Comparison of ENCODE assay signal across 7 mouse cellular contexts in genomic region chr12:109459481-109460401, GRCm38 (mm10). TPM values are rescaled to one million over a fixed set of nuclear protein-coding genes. Genes with fewer than 3 reads are reported as not detected.
DNase-seq lines count a peak whose midpoint lies in the region; ATAC-seq lines count a peak whose summit lies in the region.

No protein-coding gene starts in this region.

- no peaks in the 10 kb centered on the region for H3K9me3 ChIP-seq in hindbrain, embryonic 12.5 days (replicated peaks)
- no peaks in the 10 kb centered on the region for H3K9me3 ChIP-seq in midbrain, embryonic 14.5 days (ENCODE audit: control insufficient read depth, low read length)

- 0 out of 2 replicates have a peak overlapping the region, but pooled peaks have one; percentile 23 for H3K27ac ChIP-seq in hindbrain, embryonic 12.5 days
- no peak overlapping the region for H3K27ac ChIP-seq in midbrain, embryonic 14.5 days (replicated peaks; ENCODE audit: low read depth, low read length)

- peaks cover 63% of the 10 kb centered on the region for H3K27me3 ChIP-seq in hindbrain, embryonic 12.5 days
- H3K27me3 ChIP-seq in midbrain, embryonic 14.5 days (ENCODE audit: control insufficient read depth, insufficient read depth, low read length) = peaks cover 33% of the 10 kb centered on the region

- peak overlapping the region; percentile 32 for H3K4me2 ChIP-seq in hindbrain, embryonic 12.5 days (replicated peaks)
- H3K4me2 ChIP-seq in midbrain, embryonic 14.5 days (ENCODE audit: low read length) = peak overlapping the region; percentile 45

- peaks cover 52% of the 10 kb centered on the region for H3K4me1 ChIP-seq in hindbrain, embryonic 12.5 days
- H3K4me1 ChIP-seq in midbrain, embryonic 14.5 days (ENCODE audit: control insufficient read depth, insufficient read depth, low read length) = peaks cover 33% of the 10 kb centered on the region

- 0 out of 2 replicates have a peak overlapping the region, but pooled peaks have one; percentile 1 for H3K9ac ChIP-seq in hindbrain, embryonic 12.5 days
- no peak overlapping the region; the same call in 1 of the 2 replicates for H3K9ac ChIP-seq in midbrain, embryonic 14.5 days (replicated peaks; ENCODE audit: low read length)

- no peaks in the 10 kb centered on the region for H3K36me3 ChIP-seq in hindbrain, embryonic 12.5 days
- no peaks in the 10 kb centered on the region for H3K36me3 ChIP-seq in midbrain, embryonic 14.5 days (ENCODE audit: control insufficient read depth, insufficient read depth, low read length)

- DNase-seq in retina, postnatal 1 day = peak; percentile 44
- no peak for DNase-seq in retina, embryonic 14.5 days (ENCODE audit: low spot score)
- DNase-seq in midbrain, embryonic 14.5 days = no peak
- DNase-seq in cerebellum, adult 8-10 months = no peak
- DNase-seq in left cerebral cortex, adult 11 months (ENCODE audit: low spot score) = no peak

- ATAC-seq in hindbrain, embryonic 12.5 days (ENCODE audit: low FRiP score) = no peak
- ATAC-seq in midbrain, embryonic 14.5 days (ENCODE audit: low FRiP score, low TSS enrichment) = no peak
- ATAC-seq in frontal cortex, adult (ENCODE audit: low TSS enrichment) = no peak

- WGBS in hindbrain, embryonic 12.5 days = 26% methylated on average over 49 of the region's 49 CpGs
- 25% methylated on average over 49 of the region's 49 CpGs for WGBS in midbrain, embryonic 14.5 days

- H3K4me3 ChIP-seq in hindbrain, embryonic 12.5 days = no peak overlapping the region; the same call in 1 of the 2 replicates
- peak overlapping the region; percentile 13; the same call in 1 of the 2 replicates for H3K4me3 ChIP-seq in midbrain, embryonic 14.5 days (replicated peaks; ENCODE audit: low read depth, low read length)

RNA-seq across cellular contexts. Expression of gene Dlk1, which starts 7.1 kb away (rescaled TPM):
- 140 and 145 TPM in 2 replicates for polyA plus RNA-seq in hindbrain, embryonic 12.5 days (2016; fragmentation: Nextera tagmentation; extraction: Ambion mirVana)
- polyA plus RNA-seq in midbrain, embryonic 14.5 days (2014; fragmentation: Nextera tagmentation; extraction: Ambion mirVana) = 50.3 and 51.4 TPM in 2 replicates
